Mouse (Mus musculus) bone marrow, adult 2 months (tissue): ENCODE measurements around the gene Gm3776. TPM values are rescaled to one million over a fixed set of nuclear protein-coding genes. Genes with fewer than 3 reads are reported as not detected.
"Not testable (repeated sequence)": the region's sequence is repeated elsewhere in the genome, so short reads cannot be mapped to it uniquely, and the experiment has no call there.

Experiments used
- H3K27ac ChIP-seq: fragments of 200-500 bp; 2 replicates; pipeline ENCODE4 v1.5.1; 2012; ENCODE audit warnings: low read depth, mild to moderate bottlenecking, control low read depth, inconsistent platforms, low read length; ENCODE audit not compliant: control insufficient read depth, poor library complexity, insufficient read depth
- H3K4me1 ChIP-seq: fragments of 200-500 bp; 2 replicates; pipeline ENCODE4 v1.6.1; 2011; ENCODE audit warnings: low read length; ENCODE audit not compliant: control insufficient read depth, insufficient read depth
- H3K4me3 ChIP-seq: fragments of 200-500 bp; replicated peaks from 2 replicates; pipeline ENCODE3; 2011; ENCODE audit warnings: mild to moderate bottlenecking, low read depth, low read length, control low read depth; ENCODE audit not compliant: control insufficient read depth
- CTCF ChIP-seq: fragments of 200-500 bp; IDR thresholded peaks from 2 replicates; pipeline ENCODE4 v1.5.1; 2011; ENCODE audit warnings: low read length, control low read depth; ENCODE audit not compliant: control insufficient read depth, insufficient read depth
- POLR2A ChIP-seq: fragments of 200-500 bp; IDR thresholded peaks from 2 replicates; pipeline ENCODE4 v1.6.1; 2011; ENCODE audit warnings: low read depth, mild to moderate bottlenecking, control low read depth, low read length, borderline replicate concordance; ENCODE audit not compliant: control insufficient read depth
- WGBS: fragments of 180-500 bp; shearing (Covaris S2); methylation state at CpG from one replicate; pipeline ENCODE4 v1.1.7; 2018; 5-methylcytosine and 5-hydroxymethylcytosine counted together
- polyA plus RNA-seq: library from polyadenylated mRNA; stranded (reverse); fragments of >200 nt; gene quantifications from 2 replicates; pipeline ENCODE4 v1.2.4, GENCODE M21; 2011; ENCODE audit warnings: low replicate concordance; ENCODE audit not compliant: missing spikeins, insufficient read depth, insufficient read length

The Gm3776 gene
- polyA plus RNA-seq, 1 experiment, result not detected

- not testable (repeated sequence) for H3K4me1 ChIP-seq, H3K27ac ChIP-seq, H3K4me3 ChIP-seq
- 81% methylated on average over 3 of the region's 3 CpGs for WGBS
These were observed 32.8 kb downstream of the Gm3776 start, which contains the start of gene Gm10639 for GRCm38 (mm10) chr9:78289723-78290122. TSS of gene Gm10639 (plus strand) at chr9:78289923.

GRCm38 (mm10) chr9:78292462-78292861 lies 35.5 kb downstream of the Gm3776 start:
- not testable (repeated sequence) for H3K4me3 ChIP-seq, H3K27ac ChIP-seq, H3K4me1 ChIP-seq
- WGBS, result 88% methylated on average over 8 of the region's 8 CpGs

- WGBS, result 56% methylated on average over 1 of the region's 1 CpGs
- not testable (repeated sequence) for H3K4me1 ChIP-seq, H3K4me3 ChIP-seq, H3K27ac ChIP-seq
These were observed 36.8 kb downstream of the Gm3776 start for GRCm38 (mm10) chr9:78293683-78294082.

- H3K4me3 ChIP-seq, H3K27ac ChIP-seq, H3K4me1 ChIP-seq: not testable (repeated sequence)
- WGBS, result 75% methylated on average over 7 of the region's 7 CpGs
These were observed 37.9 kb downstream of the Gm3776 start for GRCm38 (mm10) chr9:78294781-78295180.

GRCm38 (mm10) chr9:78296089-78296488 lies 39.2 kb downstream of the Gm3776 start:
- not testable (repeated sequence) for H3K4me3 ChIP-seq, H3K4me1 ChIP-seq, H3K27ac ChIP-seq
- peak; percentile 63 for TF ChIP-seq CTCF
- WGBS, result 15% methylated on average over 6 of the region's 6 CpGs

GRCm38 (mm10) chr9:78298232-78298631 lies 41.3 kb downstream of the Gm3776 start:
- WGBS, result 77% methylated on average over 1 of the region's 1 CpGs

GRCm38 (mm10) chr9:78299143-78299542 lies 42.2 kb downstream of the Gm3776 start:
- not testable (repeated sequence) for H3K4me3 ChIP-seq, H3K4me1 ChIP-seq, H3K27ac ChIP-seq
- WGBS, result 43% methylated on average over 1 of the region's 1 CpGs

More at GRCm38 (mm10) chr9:78298232-78298631, 41.3 kb downstream of the Gm3776 start:
- no peak for TF ChIP-seq CTCF
- Histone ChIP-seq H3K27ac (no peak overlapping the region), H3K4me1 (no peaks in the 10 kb centered on the region), H3K4me3 (no peak overlapping the region)

GRCm38 (mm10) chr9:78308122-78308521 lies 51.2 kb downstream of the Gm3776 start:
- H3K27ac ChIP-seq, H3K4me3 ChIP-seq, H3K4me1 ChIP-seq: not testable (repeated sequence)
- 72% methylated on average over 3 of the region's 3 CpGs for WGBS

- Histone ChIP-seq H3K4me3 (no peak within 1 kb of the TSS), H3K27ac (no peak within 1 kb of the TSS), H3K4me1 (no peaks in the 10 kb centered on the region; the same call in 1 of the 2 replicates)
- WGBS, result 78% methylated on average over 2 of the region's 2 CpGs
- TF ChIP-seq CTCF, result no peak
- no peak for TF ChIP-seq POLR2A
These were observed 57.8 kb downstream of the Gm3776 start, which contains the start of gene Omt2a for GRCm38 (mm10) chr9:78314696-78315095. TSS of gene Omt2a (minus strand) at chr9:78314796.

Other genes starting within 250 kb of the Gm3776 start
- not detected in 2 replicates for gene Gcm1, start 205.2 kb upstream of the Gm3776 start, polyA plus RNA-seq
- gene Fbxo9, start 148.1 kb upstream of the Gm3776 start, polyA plus RNA-seq, result 66.8 and 99.1 TPM in 2 replicates
- gene Ick, start 147.9 kb upstream of the Gm3776 start, polyA plus RNA-seq, result 4.4 and 6.5 TPM in 2 replicates
- gene Gsta4, start 74.4 kb upstream of the Gm3776 start, polyA plus RNA-seq, result 4.7 and 60.9 TPM in 2 replicates
- gene Gsta1, start 26.5 kb upstream of the Gm3776 start, polyA plus RNA-seq, result not detected in 2 replicates
- not detected in 2 replicates for gene Gm10639, start 32.8 kb downstream of the Gm3776 start, polyA plus RNA-seq
- not detected in 2 replicates for gene Omt2a, start 57.7 kb downstream of the Gm3776 start, polyA plus RNA-seq
- not detected in 2 replicates for gene Omt2b, start 70.5 kb downstream of the Gm3776 start, polyA plus RNA-seq
- 4.3 TPM in 1 of 2 replicates, not detected in the other for gene Gsta2, start 98.7 kb downstream of the Gm3776 start, polyA plus RNA-seq
- 921 TPM in 1 of 2 replicates, not detected in the other for gene Dppa5a, start 111.0 kb downstream of the Gm3776 start, polyA plus RNA-seq
- gene Ooep, start 121.6 kb downstream of the Gm3776 start, polyA plus RNA-seq, result 6.3 TPM in 1 of 2 replicates, not detected in the other
- gene Ddx43, start 138.6 kb downstream of the Gm3776 start, polyA plus RNA-seq, result not detected in 2 replicates
- gene Cgas, start 186.1 kb downstream of the Gm3776 start, polyA plus RNA-seq, result 3.1 and 4.7 TPM in 2 replicates
- 10.2 and 24.4 TPM in 2 replicates for gene Mto1, start 191.1 kb downstream of the Gm3776 start, polyA plus RNA-seq
- not detected in 2 replicates for gene Gm17324, start 191.7 kb downstream of the Gm3776 start, polyA plus RNA-seq
- 2,479 and 3,710 TPM in 2 replicates for gene Eef1a1, start 232.0 kb downstream of the Gm3776 start, polyA plus RNA-seq